Mouse (Mus musculus) myocyte (in vitro differentiated cells): ENCODE measurements around the gene Akap13.
A peak's percentile ranks its signal among the peaks of the same experiment; 100 is the strongest.

Experiments
- E2F4 ChIP-seq: IDR thresholded peaks from one replicate; pipeline ENCODE4 v1.6.1; 2011; ENCODE audit warnings: mild to moderate bottlenecking, control low read depth, moderate library complexity; ENCODE audit not compliant: insufficient read depth
- MAX ChIP-seq: IDR thresholded peaks from one replicate; pipeline ENCODE4 v1.6.1; 2011; ENCODE audit warnings: low read depth, mild to moderate bottlenecking, control low read depth
- MYOD1 ChIP-seq, 3 experiments: IDR thresholded peaks; one replicate each; pipeline ENCODE4 v1.6.1; 2011; ENCODE audit warnings: control low read depth in 2 of 3, low read depth in 2 of 3, mild to moderate bottlenecking in 2 of 3, moderate library complexity in 1 of 3; ENCODE audit not compliant: insufficient read length in 2 of 3, control insufficient read depth in 1 of 3
- MYOG ChIP-seq, 3 experiments: IDR thresholded peaks; one replicate each; pipeline ENCODE4 v1.6.1; 2011; ENCODE audit warnings: control low read depth in 2 of 3, low read depth in 2 of 3, mild to moderate bottlenecking in 2 of 3; ENCODE audit not compliant: insufficient read length in 2 of 3, control insufficient read depth in 1 of 3, insufficient read depth in 1 of 3
- POLR2A ChIP-seq: IDR thresholded peaks from one replicate; pipeline ENCODE4 v1.6.1; 2011; ENCODE audit warnings: low read depth, mild to moderate bottlenecking, control low read depth, moderate library complexity; ENCODE audit not compliant: insufficient read length
- POLR2AphosphoS2 ChIP-seq: IDR thresholded peaks from one replicate; pipeline ENCODE4 v1.6.1; 2011; ENCODE audit warnings: low read depth, control low read depth; ENCODE audit not compliant: insufficient read length
- REST ChIP-seq: IDR thresholded peaks from one replicate; pipeline ENCODE4 v1.6.1; 2011; ENCODE audit warnings: mild to moderate bottlenecking, control low read depth, moderate library complexity; ENCODE audit not compliant: insufficient read depth, insufficient read length
- TCF12 ChIP-seq: IDR thresholded peaks from one replicate; pipeline ENCODE4 v1.6.1; 2011; ENCODE audit warnings: mild to moderate bottlenecking, control low read depth; ENCODE audit not compliant: poor library complexity, insufficient read depth, severe bottlenecking
- TCF3 ChIP-seq: IDR thresholded peaks from one replicate; pipeline ENCODE4 v1.6.1; 2011; ENCODE audit warnings: low read depth, control low read depth; ENCODE audit not compliant: insufficient read length
- USF1 ChIP-seq: IDR thresholded peaks from one replicate; pipeline ENCODE4 v1.6.1; 2011; ENCODE audit warnings: low read depth, mild to moderate bottlenecking, control low read depth, moderate library complexity

DNA sequence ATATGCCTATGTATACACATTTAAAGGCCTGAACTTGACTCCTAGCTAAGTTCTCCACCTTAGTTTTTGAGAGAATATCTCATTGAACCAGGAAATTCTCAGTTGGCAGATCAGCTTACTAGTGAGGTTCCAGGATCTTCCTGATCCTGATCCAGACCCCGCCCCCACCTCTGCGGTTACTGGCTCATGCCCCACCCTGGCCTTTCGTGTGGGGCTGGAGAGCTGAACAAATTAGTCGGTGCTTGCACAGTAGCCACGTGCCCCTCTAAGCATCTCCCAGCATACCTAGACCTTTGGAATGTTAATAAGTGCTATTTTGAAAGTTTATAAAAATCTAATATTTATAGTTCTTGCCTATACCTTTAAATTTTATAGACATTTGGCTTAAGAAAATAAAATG, 139.5 kb downstream of the Akap13 start:
- TF ChIP-seq MYOG (IDR thresholded peaks at IDR 0.05; ENCODE audit: control insufficient read depth in 1 of 3, insufficient read depth in 1 of 3, insufficient read length in 2 of 3, low read depth in 2 of 3), result no peak
- TF ChIP-seq E2F4, result no peak
- TF ChIP-seq POLR2A, result no peak
- no peak for TF ChIP-seq MAX
- no peak for TF ChIP-seq MYOD1 (IDR thresholded peaks at IDR 0.05; ENCODE audit: control insufficient read depth in 1 of 3, insufficient read length in 2 of 3, low read depth in 2 of 3)
- peak; percentile 39 for TF ChIP-seq USF1
- no peak for TF ChIP-seq TCF12
- TF ChIP-seq REST, result no peak
- no peak for TF ChIP-seq TCF3
- no peak for TF ChIP-seq POLR2AphosphoS2
